Mouse (Mus musculus) forebrain, embryonic 12.5 days (tissue): ENCODE data around the gene Fbxl14. TPM values are rescaled to one million over a fixed set of nuclear protein-coding genes. Genes with fewer than 3 reads are reported as not detected.
"Not testable (repeated sequence)": the region's sequence is repeated elsewhere in the genome, so short reads cannot be mapped to it uniquely, and the experiment has no call there.

Experiments used
- ATAC-seq: fragments of 200-750 bp; cut with Nextera tagmentation; 2 replicates; pipeline ENCODE4 v1.8.0; 2017; ENCODE audit warnings: moderate TSS enrichment; ENCODE audit not compliant: low FRiP score
- H3K27ac ChIP-seq: fragments of 300-500 bp; sonication (generic); 2 replicates; pipeline ENCODE4 v1.5.1; 2016; ENCODE audit warnings: mild to moderate bottlenecking
- H3K27me3 ChIP-seq: fragments of 300-500 bp; sonication (generic); 2 replicates; pipeline ENCODE4 v1.6.1; 2016; ENCODE audit warnings: mild to moderate bottlenecking
- H3K36me3 ChIP-seq: fragments of 300-500 bp; sonication (generic); replicated peaks from 2 replicates; pipeline ENCODE4 v1.6.1; 2016; ENCODE audit warnings: mild to moderate bottlenecking
- H3K4me1 ChIP-seq: fragments of 300-500 bp; sonication (generic); 2 replicates; pipeline ENCODE4 v1.6.1; 2016
- H3K4me2 ChIP-seq: fragments of 300-500 bp; sonication (generic); 2 replicates; pipeline ENCODE4 v1.6.1; 2016; ENCODE audit warnings: mild to moderate bottlenecking, moderate library complexity
- H3K4me3 ChIP-seq: fragments of 300-500 bp; sonication (generic); replicated peaks from 2 replicates; pipeline ENCODE4 v1.5.1; 2016; ENCODE audit warnings: mild to moderate bottlenecking
- H3K9ac ChIP-seq: fragments of 300-500 bp; sonication (generic); 2 replicates; pipeline ENCODE4 v1.6.1; 2016; ENCODE audit warnings: mild to moderate bottlenecking
- H3K9me3 ChIP-seq: fragments of 300-500 bp; sonication (generic); 2 replicates; pipeline ENCODE4 v1.6.1; 2016
- WGBS: fragments of 180-500 bp; shearing (Covaris S2); methylation state at CpG from one replicate; pipeline ENCODE4 v1.1.7; 2016; 5-methylcytosine and 5-hydroxymethylcytosine counted together
- polyA plus RNA-seq: library from polyadenylated mRNA; unstranded; fragments of >200 nt; fragmentation: Nextera tagmentation; extraction: Ambion mirVana; gene quantifications from 2 replicates; pipeline ENCODE4 v1.2.1, GENCODE M21; 2016

The Fbxl14 gene
- polyA plus RNA-seq, 1 experiment from 2014 or later, result 5.2 TPM

GRCm38 (mm10) chr6:119473992-119474391, 5.5 kb upstream of the Fbxl14 start:
- Histone ChIP-seq H3K4me2 (no peak overlapping the region), H3K36me3 (no peaks in the 10 kb centered on the region), H3K4me1 (peaks cover 12% of the 10 kb centered on the region), H3K4me3 (no peak overlapping the region), H3K9me3 (no peaks in the 10 kb centered on the region), H3K9ac (no peak overlapping the region), H3K27me3 (no peaks in the 10 kb centered on the region), H3K27ac (no peak overlapping the region)
- 87% methylated on average over 4 of the region's 4 CpGs for WGBS
- no peak for ATAC-seq

GRCm38 (mm10) chr6:119475988-119476387, 3.5 kb upstream of the Fbxl14 start:
- Histone ChIP-seq H3K4me2 (no peak overlapping the region), H3K9ac (no peak overlapping the region), H3K4me1 (peaks cover 16% of the 10 kb centered on the region), H3K36me3 (no peaks in the 10 kb centered on the region; the same call in 1 of the 2 replicates), H3K27ac (no peak overlapping the region), H3K9me3 (no peaks in the 10 kb centered on the region), H3K27me3 (no peaks in the 10 kb centered on the region), H3K4me3 (no peak overlapping the region)
- ATAC-seq, result no peak
- WGBS, result 92% methylated on average over 6 of the region's 6 CpGs

- Histone ChIP-seq H3K4me3 (no peak overlapping the region), H3K27me3 (no peaks in the 10 kb centered on the region), H3K9me3 (no peaks in the 10 kb centered on the region), H3K4me2 (no peak overlapping the region), H3K9ac (no peak overlapping the region), H3K27ac (no peak overlapping the region), H3K36me3 (no peaks in the 10 kb centered on the region; the same call in 1 of the 2 replicates), H3K4me1 (peaks cover 24% of the 10 kb centered on the region)
- no peak for ATAC-seq
- WGBS, result 64% methylated on average over 13 of the region's 13 CpGs
These were observed 1.7 kb upstream of the Fbxl14 start for GRCm38 (mm10) chr6:119477686-119478310.

GRCm38 (mm10) chr6:119478560-119479342, 717 bp upstream of the Fbxl14 start:
- Histone ChIP-seq H3K27ac (peak overlapping the region; percentile 99), H3K4me1 (peaks cover 33% of the 10 kb centered on the region), H3K4me3 (peak overlapping the region; percentile 88), H3K4me2 (peak overlapping the region; percentile 72), H3K9ac (peak overlapping the region; percentile 92), H3K36me3 (peaks cover 8% of the 10 kb centered on the region), H3K9me3 (no peaks in the 10 kb centered on the region), H3K27me3 (no peaks in the 10 kb centered on the region)
- peak; percentile 93 for ATAC-seq
- 1% methylated on average over 49 of the region's 49 CpGs for WGBS

GRCm38 (mm10) chr6:119479876-119480705, 623 bp downstream of the Fbxl14 start:
- Histone ChIP-seq H3K4me3 (peak overlapping the region; percentile 88), H3K9me3 (no peaks in the 10 kb centered on the region), H3K27ac (peak overlapping the region; percentile 99), H3K36me3 (peaks cover 19% of the 10 kb centered on the region), H3K9ac (peak overlapping the region; percentile 92), H3K27me3 (no peaks in the 10 kb centered on the region), H3K4me1 (peaks cover 45% of the 10 kb centered on the region), H3K4me2 (peak overlapping the region; percentile 99)
- peak; percentile 31 for ATAC-seq
- under 1% methylated on average over 70 of the region's 70 CpGs for WGBS

- ATAC-seq, result 0 out of 2 replicates have a peak, but pooled peaks have one; percentile 4
- H3K4me3 ChIP-seq, result peak overlapping the region; percentile 88
- WGBS, result under 1% methylated on average over 32 of the region's 33 CpGs
- peak overlapping the region; percentile 92 for H3K9ac ChIP-seq
- no peaks in the 10 kb centered on the region for H3K27me3 ChIP-seq
- peak overlapping the region; percentile 99 for H3K4me2 ChIP-seq
- H3K27ac ChIP-seq, result peak overlapping the region; percentile 99
- peaks cover 52% of the 10 kb centered on the region for H3K4me1 ChIP-seq
- no peaks in the 10 kb centered on the region for H3K9me3 ChIP-seq
- peaks cover 19% of the 10 kb centered on the region for H3K36me3 ChIP-seq
These were observed 1.4 kb downstream of the Fbxl14 start for GRCm38 (mm10) chr6:119480706-119481331.

- WGBS, result 6% methylated on average over 10 of the region's 10 CpGs
- H3K4me1 ChIP-seq, result peaks cover 55% of the 10 kb centered on the region
These were observed 2.4 kb downstream of the Fbxl14 start for GRCm38 (mm10) chr6:119481741-119482390.

GRCm38 (mm10) chr6:119482958-119483600, 3.6 kb downstream of the Fbxl14 start:
- Histone ChIP-seq H3K4me1 (peaks cover 50% of the 10 kb centered on the region), H3K9ac (peak overlapping the region; percentile 49), H3K4me3 (peak overlapping the region; percentile 33), H3K27me3 (no peaks in the 10 kb centered on the region), H3K4me2 (peak overlapping the region; percentile 99), H3K27ac (peak overlapping the region; percentile 56; the same call in 1 of the 2 replicates), H3K36me3 (peaks cover 19% of the 10 kb centered on the region), H3K9me3 (no peaks in the 10 kb centered on the region)
- WGBS, result 19% methylated on average over 16 of the region's 16 CpGs
- ATAC-seq, result peak; percentile 15; the same call in 1 of the 2 replicates

More at GRCm38 (mm10) chr6:119481741-119482390, 2.4 kb downstream of the Fbxl14 start:
- H3K9me3 ChIP-seq, H3K27me3 ChIP-seq, ATAC-seq, H3K27ac ChIP-seq: not testable (repeated sequence)
- Histone ChIP-seq H3K4me2 (peak overlapping the region; percentile 99), H3K9ac (peak overlapping the region; percentile 59), H3K36me3 (peaks cover 19% of the 10 kb centered on the region), H3K4me3 (peak overlapping the region; percentile 88)

GRCm38 (mm10) chr6:119485486-119485885, 6.0 kb downstream of the Fbxl14 start:
- Histone ChIP-seq H3K36me3 (peaks cover 19% of the 10 kb centered on the region), H3K4me2 (no peak overlapping the region), H3K9me3 (no peaks in the 10 kb centered on the region), H3K4me1 (peaks cover 50% of the 10 kb centered on the region), H3K9ac (no peak overlapping the region), H3K4me3 (no peak overlapping the region), H3K27ac (peak overlapping the region; percentile 43), H3K27me3 (no peaks in the 10 kb centered on the region)
- 12% methylated on average over 2 of the region's 2 CpGs for WGBS
- ATAC-seq, result no peak

- 85% methylated on average over 12 of the region's 12 CpGs for WGBS
- H3K4me1 ChIP-seq, result peaks cover 53% of the 10 kb centered on the region
These were observed 7.1 kb downstream of the Fbxl14 start for GRCm38 (mm10) chr6:119486381-119487084.

More at GRCm38 (mm10) chr6:119486381-119487084, 7.1 kb downstream of the Fbxl14 start:
- H3K36me3 ChIP-seq, result peaks cover 19% of the 10 kb centered on the region
- H3K9me3 ChIP-seq, result no peaks in the 10 kb centered on the region
- no peaks in the 10 kb centered on the region for H3K27me3 ChIP-seq
- H3K27ac ChIP-seq, result no peak overlapping the region; the same call in 1 of the 2 replicates
- H3K4me3 ChIP-seq, result no peak overlapping the region
- no peak for ATAC-seq
- H3K4me2 ChIP-seq, result no peak overlapping the region
- H3K9ac ChIP-seq, result no peak overlapping the region
